ENCODE assay signal across 16 mouse cellular contexts in the genomic region with DNA sequence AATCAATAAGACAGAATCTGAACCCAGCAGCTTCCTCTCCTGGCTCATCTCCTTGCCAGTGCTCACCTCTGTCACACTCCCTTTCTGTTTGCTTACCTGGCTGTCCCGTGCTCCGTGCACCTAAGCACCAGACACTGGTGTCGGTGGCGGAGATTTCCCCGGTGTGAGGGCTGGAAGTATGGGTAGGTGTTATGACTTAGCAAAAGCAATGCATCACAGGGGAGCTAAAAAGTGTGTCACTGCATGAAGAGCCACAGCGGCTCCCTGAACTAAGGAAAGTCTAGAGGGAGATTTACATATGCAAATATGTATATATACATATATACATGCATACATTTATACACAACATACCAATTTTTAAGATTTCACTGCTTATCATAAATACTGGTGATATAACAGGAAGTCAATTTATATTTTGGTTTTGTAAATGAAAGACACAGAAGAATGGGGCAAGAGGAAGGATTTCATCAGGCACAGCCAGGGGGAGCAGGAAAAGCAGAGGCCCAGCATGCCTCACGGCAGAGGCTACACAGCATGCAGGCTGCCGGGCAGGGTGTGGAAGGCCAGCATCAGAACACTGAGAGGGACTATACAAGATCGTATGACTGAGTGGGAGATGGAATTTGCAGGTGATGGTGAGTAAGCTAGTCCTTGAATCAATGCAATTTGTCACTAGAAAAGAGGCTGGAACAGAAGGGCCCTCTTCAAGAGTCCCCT.
DNase-seq lines count a peak whose midpoint lies in the region; ATAC-seq and TF ChIP-seq lines count a peak whose summit lies in the region.
"Had no signal": no experiment of that assay in that cellular context is flagged by ENCODE, and none has a peak within 500 bp of the region (broad histone marks: within the 10 kb centered on the region; RNA-seq: fewer than 3 reads in every experiment).

No protein-coding gene starts in this region.

- H3K4me3 ChIP-seq in hindbrain, embryonic 15.5 days = no peak overlapping the region
- H3K4me3 ChIP-seq in hindbrain, embryonic 12.5 days = no peak overlapping the region
- H3K4me3 ChIP-seq in left cerebral cortex, adult 2 months = peak overlapping the region; percentile 47
- H3K4me3 ChIP-seq in E14TG2a.4 (replicated peaks; ENCODE audit: low read length) = peak overlapping the region; percentile 29; the same call in 1 of the 2 replicates
- H3K4me3 ChIP-seq in intestine, postnatal 0 days (ENCODE audit: low read depth, low read length) = no peak overlapping the region
- H3K4me3 ChIP-seq: embryonic facial prominence, embryonic 15.5 days; heart, adult 2 months; limb, embryonic 15.5 days; midbrain, embryonic 12.5 days had no signal

- no peak overlapping the region for H3K4me2 ChIP-seq in hindbrain, embryonic 15.5 days
- H3K4me2 ChIP-seq in hindbrain, embryonic 12.5 days (replicated peaks) = no peak overlapping the region
- 0 out of 2 replicates have a peak overlapping the region, but pooled peaks have one; percentile 13 for H3K4me2 ChIP-seq in intestine, postnatal 0 days (replicated peaks; ENCODE audit: low read depth)
- H3K4me2 ChIP-seq: embryonic facial prominence, embryonic 15.5 days; limb, embryonic 15.5 days; midbrain, embryonic 12.5 days had no signal

- no peaks in the 10 kb centered on the region for H3K27me3 ChIP-seq in hindbrain, embryonic 15.5 days
- no peaks in the 10 kb centered on the region for H3K27me3 ChIP-seq in hindbrain, embryonic 12.5 days
- H3K27me3 ChIP-seq in E14TG2a.4 (ENCODE audit: insufficient read depth, low read length) = no peaks in the 10 kb centered on the region
- no peaks in the 10 kb centered on the region for H3K27me3 ChIP-seq in intestine, postnatal 0 days (replicated peaks; ENCODE audit: control insufficient read depth, insufficient read depth, low read length)
- H3K27me3 ChIP-seq: embryonic facial prominence, embryonic 15.5 days; midbrain, embryonic 12.5 days had no signal

- H3K27ac ChIP-seq in hindbrain, embryonic 15.5 days (replicated peaks) = 0 out of 2 replicates have a peak overlapping the region, but pooled peaks have one; percentile 5
- no peak overlapping the region for H3K27ac ChIP-seq in hindbrain, embryonic 12.5 days
- H3K27ac ChIP-seq in left cerebral cortex, adult 2 months = peak overlapping the region; percentile 91
- H3K27ac ChIP-seq in intestine, postnatal 0 days (ENCODE audit: low read depth, low read length) = no peak overlapping the region
- H3K27ac ChIP-seq: embryonic facial prominence, embryonic 15.5 days; heart, adult 2 months; limb, embryonic 15.5 days; midbrain, embryonic 12.5 days had no signal

- ATAC-seq in hindbrain, embryonic 15.5 days (ENCODE audit: low FRiP score, low read depth) = no peak
- ATAC-seq in hindbrain, embryonic 12.5 days (ENCODE audit: low FRiP score) = no peak
- no peak for ATAC-seq in intestine, postnatal 0 days

- H3K9ac ChIP-seq in hindbrain, embryonic 15.5 days = no peak overlapping the region
- H3K9ac ChIP-seq in hindbrain, embryonic 12.5 days = no peak overlapping the region
- no peak overlapping the region for H3K9ac ChIP-seq in intestine, postnatal 0 days (ENCODE audit: low read depth, low read length)
- H3K9ac ChIP-seq: embryonic facial prominence, embryonic 15.5 days; limb, embryonic 15.5 days; midbrain, embryonic 12.5 days had no signal

- 72% methylated on average over 9 of the region's 9 CpGs for WGBS in hindbrain, embryonic 15.5 days
- WGBS in hindbrain, embryonic 12.5 days = 79% methylated on average over 9 of the region's 9 CpGs
- WGBS in intestine, postnatal 0 days = 45% methylated on average over 9 of the region's 9 CpGs

- no peaks in the 10 kb centered on the region for H3K4me1 ChIP-seq in hindbrain, embryonic 15.5 days (replicated peaks)
- no peaks in the 10 kb centered on the region for H3K4me1 ChIP-seq in hindbrain, embryonic 12.5 days
- peaks cover 18% of the 10 kb centered on the region for H3K4me1 ChIP-seq in E14TG2a.4 (replicated peaks; ENCODE audit: low read depth, low read length)
- no peaks in the 10 kb centered on the region for H3K4me1 ChIP-seq in intestine, postnatal 0 days (replicated peaks; ENCODE audit: control insufficient read depth, insufficient read depth, low read length)
- H3K4me1 ChIP-seq: embryonic facial prominence, embryonic 15.5 days; limb, embryonic 15.5 days; midbrain, embryonic 12.5 days had no signal

- no peak for DNase-seq in left cerebral cortex, adult 2 months (ENCODE audit: extremely low spot score in 1 of 2, low spot score in 2 of 2)
- no peak for DNase-seq in left cerebral cortex, postnatal 4 days
- no peak for DNase-seq in gastrocnemius, postnatal 36 days
- DNase-seq in heart, postnatal 25 days (ENCODE audit: low spot score) = no peak
- DNase-seq: cerebellum, adult 18-20 months; heart, adult 2 months; kidney, adult 11 months; lung, postnatal 14 days had no signal

- H3K9me3 ChIP-seq in hindbrain, embryonic 15.5 days = no peaks in the 10 kb centered on the region
- no peaks in the 10 kb centered on the region for H3K9me3 ChIP-seq in hindbrain, embryonic 12.5 days (replicated peaks)
- no peaks in the 10 kb centered on the region for H3K9me3 ChIP-seq in E14TG2a.4 (ENCODE audit: low read length)
- H3K9me3 ChIP-seq in intestine, postnatal 0 days (ENCODE audit: control insufficient read depth) = no peaks in the 10 kb centered on the region
- H3K9me3 ChIP-seq: embryonic facial prominence, embryonic 15.5 days; limb, embryonic 15.5 days; midbrain, embryonic 12.5 days had no signal

- TF ChIP-seq CTCF in left cerebral cortex, adult 2 months (IDR thresholded peaks at IDR 0.05) = peak; percentile 31
- no peak for TF ChIP-seq CTCF in E14TG2a.4 (conservative IDR thresholded peaks at IDR 0.05; ENCODE audit: low read length)
- peak; percentile 25; the same call in 1 of the 2 replicates for TF ChIP-seq CTCF in intestine, postnatal 0 days (IDR thresholded peaks at IDR 0.05; ENCODE audit: low read depth)

- intact Hi-C loops in left cerebral cortex, adult 2 months (cut with DNase I) = loop anchor here (1.0 to 10.0 kb wide), 2 partner anchors 22 to 674 kb away; no protein-coding TSS in a partner anchor
- intact Hi-C loops in left cerebral cortex, postnatal 4 days (cut with DNase I) = no loop called here
- intact Hi-C loops in gastrocnemius, postnatal 36 days (cut with DNase I) = no loop called here
- intact Hi-C loops in heart, postnatal 25 days (cut with DNase I) = no loop called here

- H3K36me3 ChIP-seq in hindbrain, embryonic 15.5 days = no peaks in the 10 kb centered on the region
- no peaks in the 10 kb centered on the region for H3K36me3 ChIP-seq in hindbrain, embryonic 12.5 days
- H3K36me3 ChIP-seq in E14TG2a.4 (ENCODE audit: insufficient read depth, low read length) = peaks cover 27% of the 10 kb centered on the region
- H3K36me3 ChIP-seq in intestine, postnatal 0 days (ENCODE audit: control insufficient read depth, insufficient read depth) = no peaks in the 10 kb centered on the region
- H3K36me3 ChIP-seq: embryonic facial prominence, embryonic 15.5 days; G1E; limb, embryonic 15.5 days; midbrain, embryonic 12.5 days had no signal

Comparison
In these comparisons a context has a peak if more than half of its experiments do, and no peak if none do; other contexts are left out.
1. H3K27ac ChIP-seq: peak in hindbrain, embryonic 15.5 days (single experiment) and left cerebral cortex, adult 2 months (single experiment); none in hindbrain, embryonic 12.5 days (single experiment) and intestine, postnatal 0 days (single experiment).
2. H3K4me3 ChIP-seq: peak in left cerebral cortex, adult 2 months (single experiment) and E14TG2a.4 (single experiment); none in hindbrain, embryonic 15.5 days (single experiment), hindbrain, embryonic 12.5 days (single experiment) and intestine, postnatal 0 days (single experiment).